Mouse (Mus musculus) thymus, postnatal 36 days (tissue): ENCODE results near the gene A730046J19Rik.

ENCODE experiments used
- DNase-seq, 2 experiments: peaks; one replicate each; pipeline ENCODE4 v3.0.0; 2022; ENCODE audit warnings: mixed read lengths in 2 of 2

A730046J19Rik gene

GRCm38 (mm10) chrX:144153523-144153922 lies at the start of gene A730046J19Rik:
Gene A730046J19Rik, plus strand, starts transcription at chrX:144153695.
- no peak for DNase-seq

GRCm38 (mm10) chrX:144104619-144105416 lies 48.7 kb upstream of the A730046J19Rik start:
- no peak for DNase-seq

- no peak for DNase-seq
Observed at GRCm38 (mm10) chrX:144136281-144136680, 17.2 kb upstream of the A730046J19Rik start.

- no peak for DNase-seq
Observed at GRCm38 (mm10) chrX:144149987-144150386, 3.5 kb upstream of the A730046J19Rik start.

- DNase-seq, result no peak
Observed at GRCm38 (mm10) chrX:144154111-144154510, 616 bp downstream of the A730046J19Rik start.

- DNase-seq, result no peak
Observed at GRCm38 (mm10) chrX:144162936-144163335, 9.4 kb downstream of the A730046J19Rik start.
